Mouse (Mus musculus) forebrain, postnatal 0 days (tissue): ENCODE data around the gene Camta2. TPM values are rescaled to one million over a fixed set of nuclear protein-coding genes. Genes with fewer than 3 reads are reported as not detected.

Experiments
- ATAC-seq: fragments of 200-750 bp; cut with Nextera tagmentation; 2 replicates; pipeline ENCODE4 v1.8.0; 2017; ENCODE audit warnings: mild to moderate bottlenecking, moderate library complexity
- DNase-seq: peaks from one replicate; pipeline ENCODE4 v3.0.0-alpha.2; 2015
- H3K27ac ChIP-seq: fragments of 300-500 bp; sonication (generic); 2 replicates; pipeline ENCODE4 v1.5.1; 2014; ENCODE audit warnings: low read depth, mild to moderate bottlenecking, antibody characterized with exemption, low read length, moderate library complexity, mixed read lengths
- H3K27me3 ChIP-seq: fragments of 300-500 bp; sonication (generic); 2 replicates; pipeline ENCODE4 v1.6.1; 2014; ENCODE audit warnings: mild to moderate bottlenecking, low read length, mixed read lengths; ENCODE audit not compliant: insufficient read depth
- H3K36me3 ChIP-seq: fragments of 300-500 bp; sonication (generic); 2 replicates; pipeline ENCODE4 v1.6.1; 2014; ENCODE audit warnings: mild to moderate bottlenecking, moderate library complexity; ENCODE audit not compliant: insufficient read depth
- H3K4me1 ChIP-seq: fragments of 300-500 bp; sonication (generic); 2 replicates; pipeline ENCODE4 v1.6.1; 2014; ENCODE audit warnings: antibody characterized with exemption; ENCODE audit not compliant: insufficient read depth
- H3K4me2 ChIP-seq: fragments of 300-500 bp; sonication (generic); 2 replicates; pipeline ENCODE4 v1.6.1; 2014; ENCODE audit warnings: low read depth, mild to moderate bottlenecking, moderate library complexity
- H3K4me3 ChIP-seq: fragments of 300-500 bp; sonication (generic); 2 replicates; pipeline ENCODE4 v1.5.1; 2014; ENCODE audit warnings: low read depth, low read length, mixed read lengths
- H3K9ac ChIP-seq: fragments of 300-500 bp; sonication (generic); 2 replicates; pipeline ENCODE4 v1.6.1; 2014; ENCODE audit warnings: mild to moderate bottlenecking
- H3K9me3 ChIP-seq: fragments of 300-500 bp; sonication (generic); 2 replicates; pipeline ENCODE4 v1.6.1; 2016; ENCODE audit warnings: low read length
- CTCF ChIP-seq: sonication (generic); IDR thresholded peaks from 2 replicates; pipeline ENCODE4 v1.5.1; 2016; ENCODE audit warnings: antibody characterized with exemption, control low read depth, low read depth
- WGBS: fragments of 180-500 bp; shearing (Covaris S2); extraction: QIAGEN DNeasy Blood & Tissue Kit; methylation state at CpG from one replicate; pipeline ENCODE4 v1.1.7; 2014; 5-methylcytosine and 5-hydroxymethylcytosine counted together
- polyA plus RNA-seq: library from polyadenylated mRNA; unstranded; fragments of >200 nt; fragmentation: Nextera tagmentation; extraction: Ambion mirVana; gene quantifications from 2 replicates; pipeline ENCODE4 v1.2.1, GENCODE M21; 2015
- total RNA-seq: library from RNA; depleted of rRNA; stranded (reverse); fragments of >200 nt; gene quantifications from 2 replicates; pipeline ENCODE4 v1.2.3, GENCODE M21; 2014

Camta2 gene
- total and polyA plus RNA-seq, 2 experiments from 2014 or later = 17.3 to 17.7 TPM

DNA sequence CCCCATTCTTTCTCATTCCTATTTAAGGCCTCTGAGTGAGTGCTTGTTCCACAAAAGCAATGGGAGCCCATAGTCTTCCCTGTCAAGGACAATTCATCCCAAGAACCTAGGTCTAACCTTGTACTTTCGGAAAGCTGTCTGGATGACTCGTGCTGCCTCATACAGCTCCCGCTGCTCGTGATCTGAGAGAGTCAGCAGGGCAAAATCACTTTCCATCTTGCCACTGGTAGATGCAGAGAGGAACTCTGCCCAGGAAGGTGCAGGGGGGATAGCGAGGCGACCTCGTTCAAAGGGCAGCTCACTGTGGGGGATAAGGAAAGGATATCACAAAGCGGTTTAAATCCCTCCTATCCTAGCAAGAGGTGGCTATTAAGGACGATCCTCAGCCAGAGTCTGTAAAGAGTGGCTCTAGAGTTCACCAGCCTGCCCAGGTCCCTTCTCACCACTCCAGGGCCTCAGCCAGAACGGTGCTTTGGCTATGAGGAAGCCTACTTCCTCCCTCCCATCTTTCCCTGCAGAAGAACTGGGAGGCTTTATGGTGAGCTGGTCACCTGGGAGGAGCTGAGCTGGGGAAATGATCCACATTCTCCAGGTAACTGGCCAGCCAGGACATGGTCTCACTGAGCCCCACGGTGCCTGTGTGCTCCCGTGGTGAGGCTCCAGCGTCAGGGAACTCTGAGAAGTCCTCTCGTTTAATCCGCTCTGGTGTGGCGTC is 16.4 kb downstream of the Camta2 start:
- Histone ChIP-seq H3K9me3 (no peaks in the 10 kb centered on the region), H3K4me3 (no peak overlapping the region), H3K4me1 (peaks cover 9% of the 10 kb centered on the region; the same call in 1 of the 2 replicates), H3K36me3 (peaks cover 35% of the 10 kb centered on the region), H3K27me3 (no peaks in the 10 kb centered on the region), H3K9ac (no peak overlapping the region), H3K4me2 (no peak overlapping the region), H3K27ac (0 out of 2 replicates have a peak overlapping the region, but pooled peaks have one; percentile 15)
- DNase-seq = no peak
- 79% methylated on average over 16 of the region's 16 CpGs for WGBS
- TF ChIP-seq CTCF = no peak
- no peak for ATAC-seq

DNA sequence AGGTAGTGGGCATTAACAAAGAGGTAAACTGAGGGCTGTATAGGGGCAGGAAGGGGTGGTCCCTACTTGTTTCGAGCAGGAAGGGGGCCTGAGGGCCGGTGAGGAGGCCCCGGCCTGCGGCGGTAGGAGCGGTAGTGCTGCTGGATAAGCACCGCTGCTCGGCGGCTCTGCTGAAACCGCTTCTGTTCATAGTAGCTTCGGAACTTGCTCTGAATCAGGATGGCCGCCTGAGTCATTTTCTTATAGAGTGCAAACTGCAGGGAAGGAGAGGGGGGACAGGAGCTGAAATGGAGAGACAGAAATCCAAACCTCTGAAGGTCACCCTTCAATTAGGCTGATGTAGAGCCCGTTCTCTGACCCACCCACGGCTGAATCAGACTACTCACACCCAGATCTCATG is 17.4 kb downstream of the Camta2 start:
- Histone ChIP-seq H3K9ac (peak overlapping the region; percentile 80), H3K9me3 (no peaks in the 10 kb centered on the region), H3K4me2 (peak overlapping the region; percentile 87), H3K27me3 (no peaks in the 10 kb centered on the region), H3K4me1 (peaks cover 9% of the 10 kb centered on the region; the same call in 1 of the 2 replicates), H3K27ac (peak overlapping the region; percentile 97), H3K36me3 (peaks cover 27% of the 10 kb centered on the region), H3K4me3 (peak overlapping the region; percentile 70)
- ATAC-seq (no peak), DNase-seq (no peak)
- no peak for TF ChIP-seq CTCF
- 35% methylated on average over 14 of the region's 14 CpGs for WGBS

DNA sequence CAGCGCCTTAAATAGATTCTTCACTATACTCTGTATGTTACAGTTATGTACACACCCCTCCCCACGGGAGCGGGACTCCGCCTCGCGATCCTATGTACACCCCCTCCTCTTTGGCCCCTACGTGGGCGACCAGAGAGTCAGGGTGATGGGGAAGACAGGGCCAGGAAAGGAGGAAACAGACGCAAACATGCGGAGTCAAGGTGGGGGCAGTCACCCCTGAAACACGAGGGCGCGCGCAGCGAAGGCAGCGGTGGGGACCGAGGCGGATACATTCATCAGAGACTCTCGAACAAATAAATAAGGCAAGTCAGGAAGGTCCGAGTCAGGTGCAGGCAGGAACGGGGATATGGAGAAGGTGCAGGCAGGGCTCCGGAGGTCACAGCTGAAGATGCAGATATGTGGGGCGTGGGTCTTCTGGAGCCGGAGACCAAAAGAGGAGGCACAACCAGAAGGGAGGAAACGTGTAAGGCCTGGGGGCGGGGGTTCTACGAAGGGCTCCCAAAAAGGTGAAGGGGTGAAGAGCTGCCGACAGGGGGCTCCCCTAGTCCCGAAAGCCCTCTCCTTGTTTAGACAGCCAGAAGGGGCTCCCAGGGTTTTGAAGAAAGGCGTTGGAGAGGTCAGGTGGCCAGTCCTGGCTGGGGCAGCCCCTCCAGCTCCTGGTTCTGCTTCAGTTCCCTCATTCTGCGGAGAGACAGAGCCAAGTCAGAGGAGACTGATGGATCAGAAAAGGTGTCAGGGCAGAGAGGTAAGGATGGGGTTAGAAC is 18.1 kb downstream of the Camta2 start:
- H3K4me2 ChIP-seq = peak overlapping the region; percentile 87
- ATAC-seq (peak; percentile 12), DNase-seq (peak; percentile 79)
- H3K9me3 ChIP-seq = no peaks in the 10 kb centered on the region
- H3K27me3 ChIP-seq = no peaks in the 10 kb centered on the region
- peak overlapping the region; percentile 80 for H3K9ac ChIP-seq
- peaks cover 26% of the 10 kb centered on the region for H3K36me3 ChIP-seq
- H3K4me3 ChIP-seq = peak overlapping the region; percentile 70
- TF ChIP-seq CTCF = peak; percentile 63
- 4% methylated on average over 31 of the region's 31 CpGs for WGBS
- peaks cover 9% of the 10 kb centered on the region; the same call in 1 of the 2 replicates for H3K4me1 ChIP-seq
- H3K27ac ChIP-seq = peak overlapping the region; percentile 97

DNA sequence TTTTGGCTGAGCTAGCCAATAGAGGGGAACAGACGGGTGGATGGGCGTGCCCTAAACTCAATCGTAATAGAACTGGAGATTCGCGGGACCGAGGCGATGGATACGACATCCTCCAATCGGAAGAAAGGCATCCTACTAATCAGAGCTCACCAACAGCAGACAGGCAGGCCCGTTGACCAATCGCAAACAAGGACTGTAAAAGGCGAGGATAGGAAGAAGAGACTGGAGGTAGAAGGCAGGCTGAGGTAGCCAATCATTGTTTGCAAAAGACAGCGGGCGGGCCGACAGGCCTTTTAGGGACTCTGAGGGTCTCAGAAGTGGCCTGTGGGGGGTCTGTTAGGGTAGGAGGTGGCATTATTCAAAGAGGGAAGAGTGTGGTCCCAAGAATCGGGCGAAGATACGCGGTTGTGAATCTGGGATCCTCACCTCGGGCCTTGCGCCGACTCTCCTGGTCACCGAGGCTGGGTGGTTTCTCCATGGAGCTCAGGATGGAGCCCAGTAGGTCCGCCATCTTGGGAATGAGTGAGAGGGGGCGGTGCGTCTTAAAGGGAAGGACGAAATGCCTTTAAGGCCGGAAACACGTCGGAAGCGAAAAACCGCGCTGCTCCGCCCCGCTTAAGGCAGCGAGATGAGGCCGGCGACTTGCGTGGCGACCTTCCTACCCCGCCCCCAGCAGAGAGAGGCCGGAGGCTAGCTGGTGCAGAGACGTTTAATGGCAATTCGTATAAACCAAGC is 19.0 kb downstream of the Camta2 start, which contains the start of gene Spag7:
Gene Spag7 (minus strand): TSS at position 646 of the 735 bp plus-strand sequence.
- Histone ChIP-seq H3K4me2 (peak within 1 kb of the TSS; percentile 90), H3K36me3 (peaks cover 27% of the 10 kb centered on the region), H3K9ac (peak within 1 kb of the TSS; percentile 80), H3K27ac (peak within 1 kb of the TSS; percentile 97), H3K9me3 (no peaks in the 10 kb centered on the region), H3K4me1 (peaks cover 9% of the 10 kb centered on the region; the same call in 1 of the 2 replicates), H3K4me3 (peak within 1 kb of the TSS; percentile 70), H3K27me3 (no peaks in the 10 kb centered on the region)
- peak; percentile 96 for ATAC-seq
- TF ChIP-seq CTCF = no peak
- under 1% methylated on average over 44 of the region's 44 CpGs for WGBS
- peak; percentile 99 for DNase-seq

DNA sequence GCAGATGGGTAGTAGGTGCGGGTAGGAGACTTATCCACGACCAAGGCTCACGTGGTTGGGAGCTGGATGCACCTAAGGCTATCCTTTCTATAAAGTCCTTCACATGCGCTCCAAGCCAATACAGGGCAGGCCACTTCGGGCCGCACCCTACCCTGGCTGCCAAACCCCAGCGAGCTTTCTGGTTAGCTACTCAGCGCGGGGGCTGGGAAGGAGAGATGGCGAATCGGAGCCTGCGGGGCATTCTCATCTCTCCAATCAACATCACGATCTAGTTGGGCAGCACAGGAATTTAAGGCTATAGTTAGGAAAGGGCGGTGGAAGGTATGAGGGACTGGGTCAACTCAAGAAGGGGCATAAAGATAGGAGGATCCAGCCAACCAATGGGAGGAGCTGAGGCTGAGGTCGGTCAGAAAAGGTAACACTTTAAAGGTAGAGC is 19.6 kb downstream of the Camta2 start:
- H3K4me2 ChIP-seq = peak overlapping the region; percentile 90

DNA sequence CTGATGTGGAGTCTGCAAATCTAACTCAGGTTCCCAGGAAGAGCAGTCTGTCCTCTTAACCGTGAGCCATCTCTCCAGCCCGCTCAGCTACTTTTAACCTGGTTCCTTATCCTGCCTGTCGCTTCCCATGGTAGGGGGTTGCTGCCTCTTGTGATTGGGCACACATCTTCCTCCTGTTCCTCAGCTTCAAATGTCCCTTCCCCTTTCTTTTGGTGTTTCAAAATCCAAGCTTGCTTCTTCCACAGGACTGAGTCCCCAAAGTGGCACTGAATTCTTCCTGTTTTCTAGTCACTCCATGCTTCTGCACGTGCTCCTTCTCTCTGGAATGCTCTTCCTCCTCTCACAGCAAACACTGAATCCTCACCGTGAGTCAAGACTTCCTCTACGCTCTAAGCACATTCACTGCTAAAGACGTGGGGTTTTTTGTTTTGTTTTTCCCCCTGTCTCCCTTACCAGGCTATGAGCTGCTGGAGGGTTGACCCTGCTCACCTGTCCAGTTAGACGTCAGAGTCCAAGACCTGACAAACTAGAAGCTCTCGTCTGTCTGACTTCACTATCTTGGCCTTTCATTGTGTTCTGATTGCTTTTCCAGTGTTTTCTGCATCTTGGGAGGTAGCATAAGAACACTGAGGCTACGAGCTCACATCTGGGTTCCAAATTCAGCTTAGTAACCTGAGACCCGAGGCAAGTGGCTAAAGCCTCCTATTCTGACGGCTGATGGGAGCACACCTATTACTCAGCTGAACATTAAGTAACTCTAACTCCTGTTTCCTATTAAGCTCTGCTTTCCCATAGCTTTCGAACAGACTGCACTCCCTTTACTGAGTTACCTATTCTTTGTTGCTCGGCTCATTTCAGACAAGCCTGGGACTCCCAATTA is 20.4 kb downstream of the Camta2 start:
- peaks cover 36% of the 10 kb centered on the region for H3K36me3 ChIP-seq
- DNase-seq = no peak
- H3K4me2 ChIP-seq = peak overlapping the region; percentile 90
- 71% methylated on average over 14 of the region's 14 CpGs for WGBS
- H3K9ac ChIP-seq = peak overlapping the region; percentile 50; the same call in 1 of the 2 replicates
- no peak for TF ChIP-seq CTCF
- no peaks in the 10 kb centered on the region for H3K9me3 ChIP-seq
- H3K27me3 ChIP-seq = no peaks in the 10 kb centered on the region
- peak overlapping the region; percentile 70 for H3K4me3 ChIP-seq
- H3K27ac ChIP-seq = peak overlapping the region; percentile 78; the same call in 1 of the 2 replicates
- ATAC-seq = no peak
- peaks cover 9% of the 10 kb centered on the region; the same call in 1 of the 2 replicates for H3K4me1 ChIP-seq

More for the DNA sequence above, 19.6 kb downstream of the Camta2 start:
- Histone ChIP-seq H3K9ac (peak overlapping the region; percentile 50), H3K27ac (peak overlapping the region; percentile 78), H3K4me1 (peaks cover 9% of the 10 kb centered on the region; the same call in 1 of the 2 replicates), H3K27me3 (no peaks in the 10 kb centered on the region), H3K4me3 (peak overlapping the region; percentile 70), H3K36me3 (peaks cover 28% of the 10 kb centered on the region), H3K9me3 (no peaks in the 10 kb centered on the region)
- ATAC-seq (no peak), DNase-seq (no peak)
- TF ChIP-seq CTCF = no peak
- WGBS = under 1% methylated on average over 15 of the region's 15 CpGs
